In genomic region chr7:44641887-44642286, GRCm38 (mm10) we compare ENCODE assay signal across 8 mouse cellular contexts. TPM values are rescaled to one million over a fixed set of nuclear protein-coding genes. Genes with fewer than 3 reads are reported as not detected.
DNase-seq lines count a peak whose midpoint lies in the region; ATAC-seq and TF ChIP-seq lines count a peak whose summit lies in the region.
"Had no signal": no experiment of that assay in that cellular context is flagged by ENCODE, and none has a peak within 500 bp of the region (broad histone marks: within the 10 kb centered on the region; RNA-seq: fewer than 3 reads in every experiment).

No protein-coding gene starts in this region.

- ATAC-seq in kidney, embryonic 16.5 days (ENCODE audit: low FRiP score, low TSS enrichment): no peak
- ATAC-seq in granulocyte monocyte progenitor cell, adult 5-6 weeks (replicated peaks; ENCODE audit: poor library complexity, severe bottlenecking): peak; percentile 61; the same call in 1 of the 2 replicates
- ATAC-seq in hindbrain, embryonic 13.5 days (ENCODE audit: low FRiP score): no peak

- 30% methylated on average over 8 of the region's 8 CpGs for WGBS in kidney, embryonic 16.5 days
- 35% methylated on average over 8 of the region's 8 CpGs for WGBS in hindbrain, embryonic 13.5 days

- H3K4me1 ChIP-seq in kidney, embryonic 16.5 days (ENCODE audit: insufficient read depth, low read length): peaks cover 4% of the 10 kb centered on the region; the same call in 1 of the 2 replicates
- peaks cover 50% of the 10 kb centered on the region for H3K4me1 ChIP-seq in E14TG2a.4 (replicated peaks; ENCODE audit: low read depth, low read length)
- peaks cover 14% of the 10 kb centered on the region; the same call in 1 of the 2 replicates for H3K4me1 ChIP-seq in hindbrain, embryonic 13.5 days (replicated peaks)

- H3K4me2 ChIP-seq in kidney, embryonic 16.5 days (replicated peaks; ENCODE audit: low read depth, low read length): no peak overlapping the region
- H3K4me2 ChIP-seq in hindbrain, embryonic 13.5 days: no peak overlapping the region
- H3K4me2 ChIP-seq: limb, embryonic 15.5 days had no signal

- peak; percentile 97 for TF ChIP-seq CTCF in E14TG2a.4 (conservative IDR thresholded peaks at IDR 0.05; ENCODE audit: low read length)

- H3K27me3 ChIP-seq in kidney, embryonic 16.5 days (ENCODE audit: insufficient read depth, low read length): peaks cover 59% of the 10 kb centered on the region
- peaks cover 30% of the 10 kb centered on the region for H3K27me3 ChIP-seq in E14TG2a.4 (ENCODE audit: insufficient read depth, low read length)
- H3K27me3 ChIP-seq in hindbrain, embryonic 13.5 days: peaks cover 85% of the 10 kb centered on the region

- H3K27ac ChIP-seq in kidney, embryonic 16.5 days (ENCODE audit: low read length): no peak overlapping the region
- H3K27ac ChIP-seq in hindbrain, embryonic 13.5 days: no peak overlapping the region
- H3K27ac ChIP-seq: limb, embryonic 15.5 days had no signal

- no peak overlapping the region for H3K4me3 ChIP-seq in kidney, embryonic 16.5 days (ENCODE audit: low read length)
- H3K4me3 ChIP-seq in E14TG2a.4 (replicated peaks; ENCODE audit: low read length): peak overlapping the region; percentile 79; the same call in 1 of the 2 replicates
- no peak overlapping the region for H3K4me3 ChIP-seq in hindbrain, embryonic 13.5 days
- H3K4me3 ChIP-seq: limb, embryonic 15.5 days had no signal

- DNase-seq in kidney, postnatal 4 days: peak; percentile 53 to 54
- DNase-seq in adrenal gland, postnatal 10 days: peak; percentile 65
- peak; percentile 15 for DNase-seq in spleen, adult 12 weeks (ENCODE audit: low spot score)

- H3K9ac ChIP-seq in kidney, embryonic 16.5 days (replicated peaks; ENCODE audit: low read length): no peak overlapping the region
- no peak overlapping the region for H3K9ac ChIP-seq in hindbrain, embryonic 13.5 days
- H3K9ac ChIP-seq: limb, embryonic 15.5 days had no signal

- H3K36me3 ChIP-seq in kidney, embryonic 16.5 days (ENCODE audit: insufficient read depth, low read length): no peaks in the 10 kb centered on the region
- no peaks in the 10 kb centered on the region for H3K36me3 ChIP-seq in E14TG2a.4 (ENCODE audit: insufficient read depth, low read length)
- no peaks in the 10 kb centered on the region for H3K36me3 ChIP-seq in hindbrain, embryonic 13.5 days
- H3K36me3 ChIP-seq: limb, embryonic 15.5 days had no signal

- no peaks in the 10 kb centered on the region for H3K9me3 ChIP-seq in kidney, embryonic 16.5 days (ENCODE audit: low read length)
- no peaks in the 10 kb centered on the region for H3K9me3 ChIP-seq in E14TG2a.4 (ENCODE audit: low read length)
- no peaks in the 10 kb centered on the region for H3K9me3 ChIP-seq in hindbrain, embryonic 13.5 days
- H3K9me3 ChIP-seq: limb, embryonic 15.5 days had no signal

RNA-seq across cellular contexts. Expression of gene Myh14, which starts 28.8 kb away (rescaled TPM):
- polyA plus RNA-seq in kidney, embryonic 16.5 days (2015; fragmentation: Nextera tagmentation; extraction: Ambion mirVana): 1.7 and 2.0 TPM in 2 replicates
- 1 to 10 TPM; 5.5 to 9.8 TPM for total RNA-seq in adrenal gland, postnatal 10 days (2021)
- total RNA-seq in granulocyte monocyte progenitor cell, adult 5-6 weeks (2014; fragmentation: Nextera tagmentation): not detected in 2 replicates
- total RNA-seq in granulocyte monocyte progenitor cell, adult 5-6 weeks (2017): not detected in 2 replicates
- polyA plus RNA-seq in hindbrain, embryonic 13.5 days (2015; fragmentation: Nextera tagmentation; extraction: Ambion mirVana): 1.9 and 2.3 TPM in 2 replicates

RNA-seq across cellular contexts. Expression of gene Kcnc3, which starts 51.4 kb away (rescaled TPM):
- polyA plus RNA-seq in kidney, embryonic 16.5 days (2015; fragmentation: Nextera tagmentation; extraction: Ambion mirVana): 0.11 and 0.14 TPM in 2 replicates
- total RNA-seq in adrenal gland, postnatal 10 days (2021): 1 to 10 TPM; 4.7 to 4.8 TPM
- total RNA-seq in granulocyte monocyte progenitor cell, adult 5-6 weeks (2014; fragmentation: Nextera tagmentation): 0.36 and 0.92 TPM in 2 replicates
- total RNA-seq in granulocyte monocyte progenitor cell, adult 5-6 weeks (2017): 0.05 TPM in 1 of 2 replicates, not detected in the other
- polyA plus RNA-seq in hindbrain, embryonic 13.5 days (2015; fragmentation: Nextera tagmentation; extraction: Ambion mirVana): 4.4 and 5.0 TPM in 2 replicates

Comparison
In these comparisons a context has a peak if more than half of its experiments do, and no peak if none do; other contexts are left out.
1. DNase-seq: peak in every context shown above with its lines; median percentile 65 in adrenal gland, postnatal 10 days; 54 in kidney, postnatal 4 days; 15 in spleen, adult 12 weeks.
2. RNA of gene Myh14, which starts 28.8 kb away (total RNA-seq): 5.5 to 9.8 TPM in adrenal gland, postnatal 10 days; not detected in granulocyte monocyte progenitor cell, adult 5-6 weeks; every median in the first group is over 4 times any median in the second.